Mouse (Mus musculus) granulocyte monocyte progenitor cell, adult 5-6 weeks (primary cell): ENCODE measurements around the gene Epp13. TPM values are rescaled to one million over a fixed set of nuclear protein-coding genes. Genes with fewer than 3 reads are reported as not detected.
A peak's percentile ranks its signal among the peaks of the same experiment; 100 is the strongest.
"Not testable (repeated sequence)": the region's sequence is repeated elsewhere in the genome, so short reads cannot be mapped to it uniquely, and the experiment has no call there.

ENCODE experiments used
- ATAC-seq: replicated peaks from 2 replicates; pipeline ENCODE4 v1.8.0; 2016; ENCODE audit warnings: mild to moderate bottlenecking, moderate TSS enrichment, inconsistent platforms; ENCODE audit not compliant: poor library complexity, severe bottlenecking
- total RNA-seq, 2 experiments: library from RNA; stranded (forward) in 1 of 2; stranded (reverse) in 1 of 2; fragments of 200-712, 200-1000 nt in 1 of 2; fragments of >200 nt in 1 of 2; fragmentation: Nextera tagmentation in 1 of 2; gene quantifications; 2 replicates each; pipeline ENCODE4 v1.2.3; 2014 to 2017

Epp13 gene
- total RNA-seq, 2 experiments from 2014 or later: not detected

DNA sequence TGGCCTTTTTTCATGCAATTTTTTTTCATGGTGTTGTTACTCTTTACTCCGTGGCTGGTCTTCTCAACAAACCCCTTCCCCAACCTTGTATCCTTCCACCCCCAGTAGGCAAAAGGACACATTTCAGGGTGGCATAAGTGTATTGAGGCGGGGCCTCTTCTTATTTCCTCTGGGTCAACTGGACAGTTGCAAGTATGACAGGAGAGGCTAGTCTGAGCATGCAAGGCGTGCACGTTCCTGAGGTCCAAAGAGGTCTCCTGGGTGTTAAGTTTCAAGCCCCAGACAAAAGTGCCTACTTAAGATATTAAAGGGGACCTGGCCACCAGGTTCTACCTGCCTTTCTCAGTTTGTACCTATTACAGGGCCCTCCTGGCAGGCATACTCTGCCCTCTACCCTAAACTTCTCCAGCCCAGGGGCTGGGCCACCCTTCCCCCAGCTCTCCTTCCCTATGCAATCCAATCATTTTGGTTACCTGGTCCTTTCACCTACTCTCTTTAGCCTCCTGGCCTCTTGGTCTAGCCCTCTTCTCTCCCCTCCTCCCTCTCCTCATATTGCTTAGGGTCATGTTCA, 32.0 kb downstream of the Epp13 start:
- ATAC-seq: no peak

DNA sequence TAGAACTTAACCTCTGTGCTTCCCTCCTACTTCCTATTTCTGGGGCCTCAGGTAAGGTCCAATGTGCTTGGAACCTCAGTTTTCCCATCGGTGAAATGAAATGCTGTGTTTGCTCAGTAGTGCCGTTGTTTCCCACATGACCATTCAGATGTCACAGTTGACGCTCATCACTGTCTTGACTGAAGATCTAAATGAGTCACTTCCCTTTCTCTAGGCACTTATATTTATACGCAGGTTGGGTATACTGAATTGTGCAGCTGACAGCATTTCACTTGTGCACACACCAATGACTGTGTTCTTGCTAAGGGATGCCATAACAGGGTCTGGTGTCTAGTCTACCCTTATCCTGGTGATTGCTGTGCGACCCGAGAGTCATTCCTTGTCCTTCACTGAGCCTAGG, 32.9 kb downstream of the Epp13 start:
- ATAC-seq: peak; percentile 23

DNA sequence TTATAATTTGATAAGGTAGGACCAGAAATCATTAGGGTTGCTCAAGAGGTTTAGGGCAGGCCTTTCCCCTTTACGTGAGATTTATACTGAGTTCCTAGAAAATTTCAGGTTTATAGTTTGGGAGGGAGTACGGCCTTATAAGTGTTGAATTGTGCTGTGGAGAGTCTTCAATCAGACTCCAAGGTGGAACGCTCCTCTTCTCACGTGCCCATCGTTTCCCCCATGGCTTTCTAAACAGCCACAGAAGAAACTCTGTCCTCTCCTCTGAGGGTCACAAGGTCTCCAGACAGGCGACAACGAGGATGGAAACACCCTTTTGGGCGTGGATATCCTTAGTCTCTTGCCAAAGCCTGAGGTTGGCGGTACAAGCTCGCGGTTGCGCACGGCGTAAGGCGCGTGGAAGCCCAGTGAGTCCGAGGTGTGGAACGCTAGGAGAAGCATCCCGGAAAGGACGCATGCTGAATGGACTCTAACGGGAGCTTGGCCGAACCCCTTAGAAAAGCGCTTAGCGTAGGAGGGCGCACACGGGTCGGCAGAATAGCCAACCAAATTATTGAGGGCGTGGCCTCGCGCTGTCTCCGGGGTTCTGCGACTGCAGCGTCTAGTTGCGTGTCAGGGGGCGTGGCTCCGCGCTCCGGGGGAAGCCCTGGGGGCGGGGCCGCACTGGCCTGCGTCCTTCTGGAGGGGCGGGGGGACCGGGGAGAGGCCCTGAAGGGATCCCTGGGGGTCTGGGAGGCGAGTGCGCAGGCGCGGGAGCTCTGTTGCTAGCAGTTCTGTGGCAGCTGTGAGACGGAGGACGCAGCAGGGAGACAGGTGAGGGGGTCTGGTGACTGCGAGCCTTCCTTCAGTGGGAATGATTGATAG, 33.6 kb downstream of the Epp13 start, which contains the start of gene Zfp667:
Zfp667 (plus strand) TSS at position 738 of the 864 bp plus-strand sequence.
- ATAC-seq: peak; percentile 66

- no peak for ATAC-seq
Measured at GRCm38 (mm10) chr7:6286921-6287531, 34.5 kb downstream of the Epp13 start.

GRCm38 (mm10) chr7:6291121-6291520, 38.6 kb downstream of the Epp13 start:
- not testable (repeated sequence) for ATAC-seq

DNA sequence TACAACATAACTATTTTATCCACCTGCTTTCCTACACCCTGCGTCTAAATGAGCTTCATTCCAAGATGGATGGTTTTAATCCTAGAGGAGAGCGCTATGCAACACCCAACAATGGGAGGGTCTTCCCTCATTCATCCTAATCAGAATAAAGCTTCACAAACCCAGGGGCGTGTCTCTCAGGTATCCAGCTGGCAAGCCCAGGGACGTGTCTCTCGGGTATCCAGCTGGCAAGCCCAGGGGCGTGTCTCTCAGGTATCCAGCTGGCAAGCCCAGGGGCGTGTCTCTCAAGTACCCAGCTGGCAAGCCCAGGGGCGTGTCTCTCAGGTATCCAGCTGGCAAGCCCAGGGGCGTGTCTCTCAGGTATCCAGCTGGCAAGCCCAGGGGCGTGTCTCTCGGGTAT, 48.3 kb downstream of the Epp13 start:
- ATAC-seq: not testable (repeated sequence)

GRCm38 (mm10) chr7:6330458-6331232, 78.1 kb downstream of the Epp13 start:
- ATAC-seq: peak; percentile 30

- ATAC-seq: peak; percentile 98
Measured at GRCm38 (mm10) chr7:6331233-6331956, 78.9 kb downstream of the Epp13 start, which contains the start of gene Zfp583. Gene Zfp583, minus strand, starts transcription at chr7:6331285.

Other genes starting within 250 kb of the Epp13 start
- not detected in 2 replicates for gene Vmn1r65, start 241.7 kb upstream of the Epp13 start, total RNA-seq (2014; fragmentation: Nextera tagmentation)
- gene Vmn1r65, start 241.7 kb upstream of the Epp13 start, total RNA-seq (2017): not detected in 2 replicates
- gene Nlrp4c, start 207.5 kb upstream of the Epp13 start, total RNA-seq (2014; fragmentation: Nextera tagmentation): not detected in 2 replicates
- not detected in 2 replicates for gene Nlrp4c, start 207.5 kb upstream of the Epp13 start, total RNA-seq (2017)
- 22.6 and 23.7 TPM in 2 replicates for gene Zfp787, start 96.7 kb upstream of the Epp13 start, total RNA-seq (2014; fragmentation: Nextera tagmentation)
- gene Zfp787, start 96.7 kb upstream of the Epp13 start, total RNA-seq (2017): 20.2 and 32.4 TPM in 2 replicates
- gene Zfp444, start 80.5 kb upstream of the Epp13 start, total RNA-seq (2014; fragmentation: Nextera tagmentation): 11.6 and 14.7 TPM in 2 replicates
- 20.1 and 23.3 TPM in 2 replicates for gene Zfp444, start 80.5 kb upstream of the Epp13 start, total RNA-seq (2017)
- not detected in 2 replicates for gene Galp, start 55.6 kb upstream of the Epp13 start, total RNA-seq (2014; fragmentation: Nextera tagmentation)
- not detected in 2 replicates for gene Galp, start 55.6 kb upstream of the Epp13 start, total RNA-seq (2017)
- not detected in 2 replicates for gene Zscan5b, start 30.4 kb upstream of the Epp13 start, total RNA-seq (2014; fragmentation: Nextera tagmentation)
- not detected in 2 replicates for gene Zscan5b, start 30.4 kb upstream of the Epp13 start, total RNA-seq (2017)
- 3.7 and 3.8 TPM in 2 replicates for gene Zfp667, start 33.9 kb downstream of the Epp13 start, total RNA-seq (2014; fragmentation: Nextera tagmentation)
- gene Zfp667, start 33.9 kb downstream of the Epp13 start, total RNA-seq (2017): 1.4 and 2.8 TPM in 2 replicates
- 2.5 and 8.0 TPM in 2 replicates for gene Zfp583, start 78.6 kb downstream of the Epp13 start, total RNA-seq (2014; fragmentation: Nextera tagmentation)
- gene Zfp583, start 78.6 kb downstream of the Epp13 start, total RNA-seq (2017): 1.3 and 2.1 TPM in 2 replicates
- 0.96 and 1.8 TPM in 2 replicates for gene Gm3854, start 91.0 kb downstream of the Epp13 start, total RNA-seq (2014; fragmentation: Nextera tagmentation)
- gene Gm3854, start 91.0 kb downstream of the Epp13 start, total RNA-seq (2017): 0.31 TPM in 1 of 2 replicates, not detected in the other
- 1.8 and 2.9 TPM in 2 replicates for gene Zfp78, start 110.6 kb downstream of the Epp13 start, total RNA-seq (2014; fragmentation: Nextera tagmentation)
- 0.88 and 2.6 TPM in 2 replicates for gene Zfp78, start 110.6 kb downstream of the Epp13 start, total RNA-seq (2017)
- 1.9 and 2.0 TPM in 2 replicates for gene Zfp28, start 130.6 kb downstream of the Epp13 start, total RNA-seq (2014; fragmentation: Nextera tagmentation)
- 1.0 and 2.0 TPM in 2 replicates for gene Zfp28, start 130.6 kb downstream of the Epp13 start, total RNA-seq (2017)
- gene Smim17, start 146.0 kb downstream of the Epp13 start, total RNA-seq (2014; fragmentation: Nextera tagmentation): not detected in 2 replicates
- not detected in 2 replicates for gene Smim17, start 146.0 kb downstream of the Epp13 start, total RNA-seq (2017)
- gene Gm20715, start 157.6 kb downstream of the Epp13 start, total RNA-seq (2014; fragmentation: Nextera tagmentation): not detected in 2 replicates
- gene Gm20715, start 157.6 kb downstream of the Epp13 start, total RNA-seq (2017): 0.15 TPM in 1 of 2 replicates, not detected in the other
- not detected in 2 replicates for gene Olfr1344, start 186.0 kb downstream of the Epp13 start, total RNA-seq (2014; fragmentation: Nextera tagmentation)
- not detected in 2 replicates for gene Olfr1344, start 186.0 kb downstream of the Epp13 start, total RNA-seq (2017)
- gene Olfr1336, start 203.5 kb downstream of the Epp13 start, total RNA-seq (2014; fragmentation: Nextera tagmentation): not detected in 2 replicates
- not detected in 2 replicates for gene Olfr1336, start 203.5 kb downstream of the Epp13 start, total RNA-seq (2017)
- not detected in 2 replicates for gene Olfr1346, start 214.4 kb downstream of the Epp13 start, total RNA-seq (2014; fragmentation: Nextera tagmentation)
- not detected in 2 replicates for gene Olfr1346, start 214.4 kb downstream of the Epp13 start, total RNA-seq (2017)
- not detected in 2 replicates for gene Olfr5, start 234.2 kb downstream of the Epp13 start, total RNA-seq (2014; fragmentation: Nextera tagmentation)
- gene Olfr5, start 234.2 kb downstream of the Epp13 start, total RNA-seq (2017): 0.04 TPM in 1 of 2 replicates, not detected in the other
- not detected in 2 replicates for gene Olfr1347, start 247.0 kb downstream of the Epp13 start, total RNA-seq (2014; fragmentation: Nextera tagmentation)
- not detected in 2 replicates for gene Olfr1347, start 247.0 kb downstream of the Epp13 start, total RNA-seq (2017)